Mouse (Mus musculus): ENCODE data around the gene Mmp28. TPM values are rescaled to one million over a fixed set of nuclear protein-coding genes. Genes with fewer than 3 reads are reported as not detected.
A peak's percentile ranks its signal among the peaks of the same experiment; 100 is the strongest.

Mmp28 gene
- polyA plus RNA-seq, 1 experiment from 2014 or later, result 2.7 TPM

GRCm38 (mm10) chr11:83445001-83445400 lies 17.9 kb downstream of the Mmp28 start:
- 27% methylated on average over 19 of the region's 19 CpGs for WGBS
- no peak for ATAC-seq (ENCODE audit: borderline replicate concordance, extremely low read depth, low FRiP score, low TSS enrichment)
- H3K27me3 ChIP-seq, result peaks cover 54% of the 10 kb centered on the region

GRCm38 (mm10) chr11:83443824-83444223 lies 19.0 kb downstream of the Mmp28 start:
- Histone ChIP-seq H3K9me3 (no peaks in the 10 kb centered on the region), H3K9ac (no peak overlapping the region), H3K27ac (no peak overlapping the region), H3K4me3 (no peak overlapping the region), H3K4me2 (no peak overlapping the region), H3K4me1 (peaks cover 34% of the 10 kb centered on the region), H3K36me3 (no peaks in the 10 kb centered on the region), H3K27me3 (peaks cover 54% of the 10 kb centered on the region)
- ATAC-seq (ENCODE audit: borderline replicate concordance, extremely low read depth, low FRiP score, low TSS enrichment), result no peak
- WGBS, result 11% methylated on average over 7 of the region's 7 CpGs

More at GRCm38 (mm10) chr11:83445001-83445400, 17.9 kb downstream of the Mmp28 start:
- Histone ChIP-seq H3K27ac (no peak overlapping the region), H3K4me1 (peaks cover 44% of the 10 kb centered on the region), H3K4me2 (peak overlapping the region; percentile 47), H3K9ac (no peak overlapping the region), H3K4me3 (peak overlapping the region; percentile 13), H3K9me3 (no peaks in the 10 kb centered on the region), H3K36me3 (no peaks in the 10 kb centered on the region)

- peaks cover 23% of the 10 kb centered on the region for H3K4me1 ChIP-seq
- H3K27me3 ChIP-seq, result peaks cover 54% of the 10 kb centered on the region
- H3K36me3 ChIP-seq, result no peaks in the 10 kb centered on the region
- H3K27ac ChIP-seq, result no peak overlapping the region
- peak overlapping the region; percentile 47 for H3K4me2 ChIP-seq
- WGBS, result 10% methylated on average over 29 of the region's 29 CpGs
- peak overlapping the region; percentile 15 for H3K4me3 ChIP-seq
- no peak for ATAC-seq (ENCODE audit: borderline replicate concordance, extremely low read depth, low FRiP score, low TSS enrichment)
- H3K9me3 ChIP-seq, result no peaks in the 10 kb centered on the region
- no peak overlapping the region for H3K9ac ChIP-seq
These were observed 20.1 kb downstream of the Mmp28 start for GRCm38 (mm10) chr11:83442596-83443267.

- no peak for ATAC-seq (ENCODE audit: borderline replicate concordance, extremely low read depth, low FRiP score, low TSS enrichment)
- Histone ChIP-seq H3K4me3 (no peak overlapping the region), H3K9ac (no peak overlapping the region), H3K9me3 (no peaks in the 10 kb centered on the region), H3K27me3 (peaks cover 52% of the 10 kb centered on the region), H3K4me2 (peak overlapping the region; percentile 96), H3K4me1 (peaks cover 15% of the 10 kb centered on the region; the same call in 1 of the 2 replicates), H3K36me3 (no peaks in the 10 kb centered on the region), H3K27ac (no peak overlapping the region)
- 53% methylated on average over 7 of the region's 7 CpGs for WGBS
These were observed 21.6 kb downstream of the Mmp28 start for GRCm38 (mm10) chr11:83441235-83441634.

- ATAC-seq (ENCODE audit: borderline replicate concordance, extremely low read depth, low FRiP score, low TSS enrichment), result peak; percentile 92
- Histone ChIP-seq H3K9me3 (no peaks in the 10 kb centered on the region), H3K27me3 (peaks cover 45% of the 10 kb centered on the region), H3K27ac (no peak overlapping the region), H3K4me1 (peaks cover 15% of the 10 kb centered on the region; the same call in 1 of the 2 replicates), H3K4me3 (peak overlapping the region; percentile 60), H3K36me3 (no peaks in the 10 kb centered on the region), H3K4me2 (peak overlapping the region; percentile 96), H3K9ac (peak overlapping the region; percentile 38; the same call in 1 of the 2 replicates)
- WGBS, result under 1% methylated on average over 64 of the region's 75 CpGs
These were observed 22.5 kb downstream of the Mmp28 start for GRCm38 (mm10) chr11:83440081-83441064.

GRCm38 (mm10) chr11:83439426-83440060 lies 23.3 kb downstream of the Mmp28 start:
- Histone ChIP-seq H3K36me3 (no peaks in the 10 kb centered on the region), H3K9ac (no peak overlapping the region), H3K4me3 (peak overlapping the region; percentile 60), H3K27ac (no peak overlapping the region), H3K4me2 (peak overlapping the region; percentile 96), H3K27me3 (peaks cover 37% of the 10 kb centered on the region), H3K9me3 (no peaks in the 10 kb centered on the region), H3K4me1 (peaks cover 10% of the 10 kb centered on the region; the same call in 1 of the 2 replicates)
- ATAC-seq (ENCODE audit: borderline replicate concordance, extremely low read depth, low FRiP score, low TSS enrichment), result no peak
- WGBS, result 27% methylated on average over 11 of the region's 11 CpGs

- no peak within 1 kb of the TSS for H3K9ac ChIP-seq
- 94% methylated on average over 1 of the region's 1 CpGs for WGBS
- no peak within 1 kb of the TSS for H3K4me3 ChIP-seq
- ATAC-seq (ENCODE audit: borderline replicate concordance, extremely low read depth, low FRiP score, low TSS enrichment), result no peak
- peaks cover 15% of the 10 kb centered on the region for H3K27me3 ChIP-seq
- no peaks in the 10 kb centered on the region for H3K9me3 ChIP-seq
- 0 out of 2 replicates have a peak, but pooled peaks cover under 1% of the 10 kb centered on the region for H3K4me1 ChIP-seq
- no peak within 1 kb of the TSS for H3K4me2 ChIP-seq
- no peak within 1 kb of the TSS for H3K27ac ChIP-seq
- H3K36me3 ChIP-seq, result no peaks in the 10 kb centered on the region
These were observed 25.5 kb downstream of the Mmp28 start, which contains the start of gene 1700020L24Rik for GRCm38 (mm10) chr11:83437377-83437776. Gene 1700020L24Rik, plus strand, starts transcription at chr11:83437677.

GRCm38 (mm10) chr11:83432533-83432932 lies 30.3 kb downstream of the Mmp28 start:
- H3K36me3 ChIP-seq, result no peaks in the 10 kb centered on the region

GRCm38 (mm10) chr11:83429355-83429754 lies 33.5 kb downstream of the Mmp28 start, which contains the start of gene Gas2l2:
Gene Gas2l2, minus strand, starts transcription at chr11:83429455.
- ATAC-seq (ENCODE audit: borderline replicate concordance, extremely low read depth, low FRiP score, low TSS enrichment), result no peak
- no peak within 1 kb of the TSS for H3K9ac ChIP-seq
- no peaks in the 10 kb centered on the region for H3K9me3 ChIP-seq
- H3K27me3 ChIP-seq, result peaks cover 44% of the 10 kb centered on the region
- H3K27ac ChIP-seq, result no peak within 1 kb of the TSS
- no peaks in the 10 kb centered on the region for H3K36me3 ChIP-seq
- no peak within 1 kb of the TSS for H3K4me3 ChIP-seq
- WGBS, result 46% methylated on average over 5 of the region's 5 CpGs
- H3K4me2 ChIP-seq, result no peak within 1 kb of the TSS
- no peaks in the 10 kb centered on the region for H3K4me1 ChIP-seq

More at GRCm38 (mm10) chr11:83432533-83432932, 30.3 kb downstream of the Mmp28 start:
- no peak for ATAC-seq (ENCODE audit: borderline replicate concordance, extremely low read depth, low FRiP score, low TSS enrichment)
- Histone ChIP-seq H3K9ac (no peak overlapping the region), H3K4me1 (no peaks in the 10 kb centered on the region), H3K27ac (no peak overlapping the region), H3K9me3 (no peaks in the 10 kb centered on the region), H3K4me2 (no peak overlapping the region), H3K4me3 (no peak overlapping the region), H3K27me3 (peaks cover 27% of the 10 kb centered on the region)
- WGBS, result 73% methylated on average over 2 of the region's 2 CpGs

GRCm38 (mm10) chr11:83426964-83427363 lies 35.9 kb downstream of the Mmp28 start:
- Histone ChIP-seq H3K9me3 (no peaks in the 10 kb centered on the region), H3K27me3 (peaks cover 44% of the 10 kb centered on the region), H3K4me2 (no peak overlapping the region), H3K4me1 (no peaks in the 10 kb centered on the region), H3K9ac (no peak overlapping the region), H3K4me3 (no peak overlapping the region), H3K36me3 (no peaks in the 10 kb centered on the region), H3K27ac (no peak overlapping the region)
- 24% methylated on average over 17 of the region's 17 CpGs for WGBS
- ATAC-seq (ENCODE audit: borderline replicate concordance, extremely low read depth, low FRiP score, low TSS enrichment), result no peak

GRCm38 (mm10) chr11:83424681-83425080 lies 38.2 kb downstream of the Mmp28 start:
- Histone ChIP-seq H3K9me3 (no peaks in the 10 kb centered on the region), H3K9ac (no peak overlapping the region), H3K27me3 (peaks cover 48% of the 10 kb centered on the region), H3K4me3 (no peak overlapping the region), H3K27ac (no peak overlapping the region), H3K4me2 (no peak overlapping the region), H3K36me3 (no peaks in the 10 kb centered on the region), H3K4me1 (no peaks in the 10 kb centered on the region)
- no peak for ATAC-seq (ENCODE audit: borderline replicate concordance, extremely low read depth, low FRiP score, low TSS enrichment)
- WGBS, result 3% methylated on average over 8 of the region's 8 CpGs

Measured in lung, embryonic 15.5 days (tissue).